Mouse (Mus musculus): Measurements from ENCODE around the gene Wwc2.
A peak's percentile ranks its signal among the peaks of the same experiment; 100 is the strongest.

Gene Wwc2

DNA sequence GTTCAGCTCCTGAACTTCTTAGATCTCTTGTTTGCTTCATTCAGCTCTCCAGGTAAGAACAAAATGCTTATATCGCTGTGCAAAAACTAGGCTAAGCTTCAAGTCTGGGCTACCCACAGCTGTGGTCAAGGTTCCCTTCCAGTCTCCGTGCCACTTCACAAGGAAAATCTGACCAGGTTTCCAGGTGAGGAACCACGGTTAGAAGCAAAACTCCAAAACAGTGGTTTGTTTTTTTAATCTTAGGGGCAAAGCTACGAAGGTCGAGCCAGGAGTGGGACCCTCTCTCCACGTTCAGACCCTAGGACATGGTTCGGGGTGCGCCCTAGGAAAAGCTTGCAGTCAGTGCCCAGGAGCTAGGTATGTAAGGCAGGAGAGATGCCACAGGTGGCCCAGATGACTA is 1.5 kb downstream of the Wwc2 start:
- no peak for DNase-seq

DNA sequence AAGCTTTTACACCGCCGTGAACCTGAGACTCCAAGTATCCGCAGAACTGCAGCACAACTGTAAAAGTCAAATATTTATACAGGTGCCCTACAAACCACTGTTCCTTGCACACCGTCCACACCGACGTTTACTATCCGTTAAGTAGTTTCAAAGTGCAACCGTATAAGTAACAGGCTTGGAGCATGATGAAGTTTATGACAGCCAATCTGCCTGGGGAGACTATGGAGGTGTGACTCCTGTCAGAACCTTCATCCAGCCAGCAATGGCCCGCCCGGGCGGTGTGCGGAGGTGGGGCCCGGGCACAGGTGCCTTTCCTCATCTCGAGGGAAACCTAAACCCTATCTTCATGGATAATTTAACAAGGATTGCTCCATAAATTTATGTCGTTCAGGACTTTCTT is 2.6 kb downstream of the Wwc2 start:
- no peak for DNase-seq

DNA sequence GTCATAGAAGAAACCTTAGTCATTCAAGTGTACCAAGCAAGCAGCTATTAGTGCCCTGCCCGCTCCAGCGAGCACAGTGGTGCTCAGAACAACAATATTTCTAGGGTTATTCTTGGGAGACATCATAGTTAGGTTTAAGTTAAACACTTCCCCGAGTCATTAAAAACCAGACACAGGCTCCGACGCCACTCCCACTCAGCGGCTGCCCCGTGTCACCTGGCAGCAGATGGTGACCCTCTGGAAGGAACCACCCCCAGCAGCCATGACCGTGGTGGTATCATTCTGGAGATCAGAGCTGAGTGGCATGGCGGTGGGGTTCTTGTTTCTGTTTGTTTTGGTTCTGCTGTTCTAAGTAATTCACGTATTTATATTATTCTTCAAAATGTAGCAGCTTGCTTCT is 5.1 kb downstream of the Wwc2 start:
- no peak for DNase-seq

DNA sequence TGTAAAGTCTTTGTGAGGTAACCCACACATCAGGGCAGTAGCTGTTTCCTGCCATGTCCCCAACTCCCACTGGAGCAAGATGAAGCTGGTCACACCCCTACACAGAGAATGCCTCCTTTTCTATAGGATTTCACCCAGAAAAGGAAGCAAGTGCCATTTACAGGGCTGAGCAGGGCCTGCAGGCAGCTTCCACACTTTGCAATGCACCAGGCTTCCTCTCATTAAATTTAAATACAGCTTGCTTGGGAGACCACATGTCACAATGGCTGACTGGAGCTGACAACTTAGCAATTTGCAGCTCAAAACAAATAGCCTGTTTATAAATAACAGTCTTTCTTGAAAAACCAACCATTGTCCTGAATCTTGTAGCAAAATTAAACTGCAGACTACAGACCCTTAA is 5.5 kb downstream of the Wwc2 start:
- no peak for DNase-seq

DNA sequence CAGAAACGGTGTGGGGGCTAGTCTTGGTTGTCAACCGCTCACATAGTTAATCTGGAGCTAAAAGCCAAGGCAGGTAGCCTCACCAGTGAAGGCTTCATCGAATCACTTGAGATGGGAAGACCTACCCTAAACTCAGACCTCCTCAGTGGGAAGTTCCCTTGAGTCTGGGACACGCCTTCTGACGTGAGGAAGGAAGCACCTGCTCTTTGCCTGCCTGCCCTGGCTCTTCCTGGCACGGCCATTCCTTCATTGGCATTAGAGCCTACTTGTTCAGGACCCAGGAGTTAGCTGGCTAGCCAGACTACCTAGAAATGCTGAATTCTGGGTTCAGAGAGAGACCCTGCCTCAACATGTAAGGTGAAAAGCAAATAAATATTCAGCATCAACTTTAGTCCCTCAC is 9.6 kb downstream of the Wwc2 start:
- DNase-seq = no peak

DNA sequence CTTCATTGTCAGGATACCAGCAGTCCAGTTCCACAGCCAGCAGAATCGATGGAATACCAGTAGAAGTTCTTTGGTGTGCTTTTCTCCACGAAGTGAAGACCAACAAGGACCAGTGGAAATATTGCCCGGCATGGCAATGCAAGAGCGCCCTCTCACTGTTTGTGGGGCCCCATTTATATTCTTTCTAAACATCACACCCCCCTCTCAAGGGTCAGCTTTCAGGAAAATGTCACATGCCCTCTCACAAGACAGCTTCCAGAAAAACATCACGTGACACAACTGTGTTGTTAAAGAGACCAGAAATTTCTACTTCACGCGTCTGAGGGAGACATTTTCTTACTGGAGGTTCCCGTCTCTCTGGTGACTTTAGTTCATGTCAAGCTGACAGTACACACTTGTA is 10.8 kb downstream of the Wwc2 start:
- DNase-seq = no peak

DNA sequence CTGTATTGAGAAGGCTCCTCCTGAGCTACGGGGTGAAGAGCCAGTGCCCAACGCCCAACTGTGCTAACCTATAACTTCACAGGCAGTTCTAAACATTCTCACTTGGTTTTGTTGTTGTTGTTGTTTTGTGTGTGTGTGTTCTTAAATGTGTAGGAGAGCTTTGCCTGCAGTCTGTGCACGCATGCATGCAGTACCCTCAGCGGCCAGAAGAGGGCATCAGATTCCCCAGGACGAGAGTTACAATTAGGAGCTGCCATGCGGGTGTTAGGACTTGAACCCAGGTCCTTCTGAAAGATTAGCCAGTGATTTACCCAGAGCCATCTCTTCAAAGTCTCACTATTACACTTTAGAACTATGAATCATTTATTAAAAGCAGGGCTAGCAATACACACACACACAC is 12.0 kb downstream of the Wwc2 start:
- DNase-seq = peak; percentile 44

DNA sequence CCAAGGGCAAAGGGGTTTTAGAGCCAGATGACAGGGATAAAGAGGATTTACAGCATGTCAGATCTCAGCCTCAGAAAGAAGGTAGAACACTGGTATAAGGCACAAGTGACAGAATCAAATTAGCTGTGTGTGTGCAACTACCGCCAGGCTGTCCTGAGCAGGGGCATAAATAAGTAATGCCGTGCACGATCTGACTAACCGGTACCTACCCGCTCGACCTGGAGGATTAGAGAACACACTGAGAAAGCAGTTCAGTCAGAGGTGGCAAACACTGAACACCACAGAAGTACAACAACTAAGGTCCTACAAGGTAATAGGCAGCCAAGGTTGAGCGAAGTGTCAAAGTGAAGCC is 15.8 kb downstream of the Wwc2 start:
- no peak for DNase-seq

DNA sequence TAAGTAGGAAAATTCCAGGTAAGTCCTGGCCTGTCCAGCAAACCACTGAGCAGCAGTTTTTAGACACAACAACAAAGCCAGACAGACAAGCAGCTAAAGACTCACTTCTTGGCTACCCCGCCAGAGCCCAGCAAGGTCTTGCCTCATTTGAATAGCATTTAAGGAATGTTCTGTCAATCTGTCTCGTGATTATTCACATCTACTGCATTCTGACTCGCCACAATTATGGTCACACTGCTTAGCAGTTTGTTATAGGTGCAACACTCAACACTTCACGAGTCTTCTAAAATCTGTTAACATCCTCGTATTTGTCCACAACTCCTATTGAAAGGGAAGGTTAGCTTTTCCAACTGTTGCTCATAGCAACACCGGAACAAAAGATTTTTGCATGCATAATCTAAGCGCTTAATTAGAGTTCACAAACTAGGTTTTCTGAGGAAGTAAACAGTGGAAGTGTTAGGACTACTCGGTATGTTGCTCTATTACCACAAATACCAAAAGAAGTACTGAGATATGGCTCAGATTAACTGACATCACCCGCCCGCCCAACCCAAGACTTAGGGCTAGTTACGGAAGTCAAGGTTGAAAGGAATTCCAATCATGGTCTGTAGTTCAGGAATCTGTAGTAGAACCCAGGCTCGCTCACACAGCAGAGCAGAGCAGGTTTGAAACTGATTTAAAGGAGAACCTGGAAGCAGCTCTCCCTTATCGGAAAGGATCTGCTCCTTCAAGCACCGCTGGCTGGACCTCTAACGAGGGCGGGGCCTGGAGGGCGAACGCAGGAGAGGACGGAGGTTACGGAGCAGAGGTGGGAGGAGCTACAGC is 16.4 kb downstream of the Wwc2 start:
- DNase-seq = peak; percentile 37

DNA sequence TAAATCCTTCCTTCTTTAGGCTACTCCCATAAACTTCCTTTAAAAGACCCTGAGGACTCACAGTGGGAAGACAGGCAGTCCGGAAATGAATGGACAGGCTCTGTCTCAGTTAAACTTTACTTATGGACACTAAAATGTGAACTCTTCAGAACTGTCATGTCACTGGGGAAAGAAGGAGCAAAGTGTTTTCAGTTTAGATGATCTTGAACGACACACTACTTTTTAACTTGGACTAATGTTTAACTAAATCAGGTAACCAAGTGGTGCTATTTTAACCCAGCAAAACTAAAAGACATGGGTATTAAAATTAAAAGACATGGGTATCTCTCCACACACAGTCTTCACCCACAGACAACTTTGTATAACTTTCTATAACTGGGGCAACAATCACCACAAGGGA is 19.6 kb downstream of the Wwc2 start:
- DNase-seq = no peak

DNA sequence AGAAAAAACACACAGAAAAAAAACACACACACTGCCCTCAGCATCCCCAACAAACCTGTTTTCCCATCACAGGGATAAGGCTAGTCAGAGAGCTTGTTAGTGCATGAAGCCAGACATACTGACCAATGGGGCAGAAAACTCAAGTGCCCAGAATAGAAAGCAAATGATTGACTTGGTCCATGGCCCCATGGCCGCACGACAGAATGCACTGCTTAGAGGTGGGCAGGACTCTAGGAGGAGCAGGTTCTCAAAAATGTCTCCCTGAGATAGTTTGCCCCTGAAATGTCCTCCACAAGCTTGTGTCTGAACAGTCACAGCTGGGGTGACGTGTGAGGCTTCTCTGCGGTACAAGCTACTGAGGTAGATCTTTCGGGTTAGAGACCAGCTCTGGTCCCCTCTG is 20.1 kb downstream of the Wwc2 start:
- DNase-seq = no peak

DNA sequence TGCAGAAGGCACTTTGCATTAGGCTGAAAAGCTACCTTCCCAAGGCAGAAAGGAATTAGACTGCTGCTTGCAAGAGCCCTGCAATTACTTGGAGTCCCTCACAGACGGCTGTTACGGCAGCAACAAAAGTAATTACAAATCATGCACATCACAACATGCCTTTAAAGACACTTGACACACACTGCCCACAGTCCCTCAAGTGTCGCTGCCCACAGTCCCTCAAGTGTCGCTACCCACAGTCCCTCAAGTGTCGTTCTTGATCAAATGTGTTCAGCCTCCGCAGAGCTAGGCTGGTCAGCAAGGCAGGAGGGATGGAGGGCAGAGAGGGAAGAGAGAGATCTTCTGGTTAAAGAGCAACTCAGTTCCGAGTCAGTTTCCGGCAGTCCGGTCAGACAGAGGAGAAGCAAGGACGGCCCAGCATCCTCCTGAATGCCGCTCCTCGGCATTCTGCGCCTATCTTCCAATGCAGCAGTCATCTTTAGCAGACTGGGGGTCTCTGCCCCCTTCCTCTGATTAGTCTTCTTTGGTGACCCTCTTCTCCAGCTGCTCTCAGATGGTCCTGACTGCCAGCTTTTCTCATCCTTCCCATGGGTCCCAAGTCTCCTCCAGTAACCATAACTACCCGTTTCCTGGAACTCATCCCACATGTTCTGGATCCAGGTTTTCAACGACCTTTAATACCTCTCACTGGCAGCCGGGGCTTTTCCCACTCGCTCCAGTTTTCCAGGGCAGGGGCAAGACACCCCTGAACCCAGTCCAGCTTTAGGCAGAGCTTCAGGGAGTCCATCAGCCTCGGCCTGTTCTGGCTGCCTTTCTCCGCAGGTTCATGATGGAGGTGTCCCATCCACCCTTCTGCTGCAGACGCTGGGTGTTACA is 23.4 kb downstream of the Wwc2 start:
- no peak for DNase-seq

DNA sequence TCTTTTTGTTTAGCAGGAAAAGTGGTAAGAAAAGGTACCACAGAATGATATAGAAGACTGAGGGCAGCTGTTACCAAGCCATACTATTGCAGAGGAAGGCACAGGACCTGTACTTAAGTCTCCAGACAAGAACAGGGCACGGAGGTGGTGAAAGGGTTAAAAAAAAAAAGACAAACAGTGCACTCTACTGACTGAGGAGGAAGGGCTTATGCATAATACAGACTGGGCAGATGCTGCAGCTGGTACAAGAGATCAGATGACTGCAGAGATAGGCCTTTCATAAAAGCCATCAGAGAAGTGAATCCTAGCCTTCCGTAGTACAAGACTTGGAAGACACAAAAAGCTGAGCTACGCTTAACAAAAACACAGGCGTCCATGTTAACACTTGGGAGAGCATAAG is 28.2 kb downstream of the Wwc2 start:
- DNase-seq = no peak

DNA sequence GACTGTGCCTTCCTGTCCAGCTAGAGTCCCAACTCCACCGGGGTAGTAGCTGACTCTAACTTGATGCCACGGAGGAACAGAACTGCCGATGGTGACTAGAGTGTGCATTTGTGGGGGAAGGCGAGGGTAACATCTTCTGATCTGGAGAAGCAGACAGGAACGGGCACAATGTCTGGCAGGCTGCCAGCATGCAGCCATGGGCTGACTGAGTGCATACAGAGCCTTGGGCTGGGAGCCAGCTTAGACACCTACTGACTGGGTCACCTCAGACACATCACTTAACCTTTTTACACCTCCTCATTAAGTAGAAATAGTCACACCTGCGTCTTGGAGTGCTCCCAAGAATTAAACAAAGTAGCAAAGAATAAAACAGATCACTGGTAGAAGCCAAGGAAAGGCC is 28.7 kb downstream of the Wwc2 start:
- DNase-seq = peak; percentile 20

DNA sequence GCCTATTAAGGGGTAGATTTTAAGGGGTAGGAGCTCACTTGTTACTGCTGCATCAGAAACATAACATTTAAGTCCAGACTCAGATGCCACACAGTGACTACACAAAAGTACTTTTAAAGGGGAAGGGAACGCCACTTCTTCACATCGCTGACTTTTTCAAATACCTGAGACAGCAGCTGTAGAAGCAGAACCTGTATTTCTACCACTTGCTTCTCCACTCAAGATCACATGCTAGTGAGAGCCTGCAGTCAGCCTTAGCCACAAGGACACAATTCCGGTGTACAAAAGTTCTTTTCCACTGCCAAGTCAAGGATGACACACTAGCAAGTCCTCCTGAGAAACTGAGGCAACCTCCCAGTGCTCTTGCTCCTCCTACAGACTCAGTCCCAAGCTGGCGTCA is 33.2 kb downstream of the Wwc2 start:
- no peak for DNase-seq

DNA sequence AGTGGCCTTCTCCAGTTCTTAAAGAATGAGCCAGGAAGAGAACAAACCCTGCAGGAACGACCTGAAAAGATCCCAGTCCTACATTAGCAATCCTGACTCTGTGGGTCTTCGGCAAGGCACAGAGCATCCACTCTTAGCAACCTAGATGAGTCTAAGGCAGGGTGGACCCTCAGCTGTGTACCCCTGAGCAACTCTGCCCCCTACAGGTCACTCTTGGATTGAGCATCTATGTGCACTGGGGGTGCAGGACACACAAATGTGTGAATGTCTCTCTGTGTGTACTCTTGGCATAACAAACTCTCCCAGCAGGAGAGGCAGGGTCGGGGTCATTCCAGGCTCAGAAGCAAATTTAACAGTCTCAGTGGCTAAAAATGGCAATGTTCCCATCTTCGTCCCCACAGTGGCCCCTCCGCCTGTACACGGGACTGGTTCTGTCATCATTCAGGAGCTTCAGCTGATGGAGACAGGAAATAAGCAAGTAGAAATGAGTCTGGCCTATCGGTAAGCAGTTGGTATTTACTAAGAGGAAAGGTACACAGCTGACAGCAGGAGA is 39.3 kb downstream of the Wwc2 start:
- DNase-seq = peak; percentile 25

DNA sequence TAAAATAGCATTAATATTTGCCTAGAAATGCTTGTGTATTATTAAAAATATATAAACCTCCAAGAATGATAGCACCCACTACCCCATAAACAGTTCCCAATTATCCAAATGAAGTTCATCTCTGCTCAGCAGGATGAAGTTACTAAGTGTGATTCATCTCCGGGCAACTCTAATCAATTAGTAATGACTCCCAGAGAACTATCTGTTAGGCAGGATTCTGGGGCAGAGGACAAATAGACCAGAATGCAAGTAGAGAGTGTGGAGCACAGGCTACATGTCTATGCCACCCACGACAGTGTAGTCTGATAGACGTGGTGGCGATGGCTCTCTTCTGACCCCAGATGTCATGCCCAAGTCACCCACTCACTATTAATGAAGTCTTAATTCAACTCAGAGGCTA is 41.9 kb downstream of the Wwc2 start:
- DNase-seq = no peak

DNA sequence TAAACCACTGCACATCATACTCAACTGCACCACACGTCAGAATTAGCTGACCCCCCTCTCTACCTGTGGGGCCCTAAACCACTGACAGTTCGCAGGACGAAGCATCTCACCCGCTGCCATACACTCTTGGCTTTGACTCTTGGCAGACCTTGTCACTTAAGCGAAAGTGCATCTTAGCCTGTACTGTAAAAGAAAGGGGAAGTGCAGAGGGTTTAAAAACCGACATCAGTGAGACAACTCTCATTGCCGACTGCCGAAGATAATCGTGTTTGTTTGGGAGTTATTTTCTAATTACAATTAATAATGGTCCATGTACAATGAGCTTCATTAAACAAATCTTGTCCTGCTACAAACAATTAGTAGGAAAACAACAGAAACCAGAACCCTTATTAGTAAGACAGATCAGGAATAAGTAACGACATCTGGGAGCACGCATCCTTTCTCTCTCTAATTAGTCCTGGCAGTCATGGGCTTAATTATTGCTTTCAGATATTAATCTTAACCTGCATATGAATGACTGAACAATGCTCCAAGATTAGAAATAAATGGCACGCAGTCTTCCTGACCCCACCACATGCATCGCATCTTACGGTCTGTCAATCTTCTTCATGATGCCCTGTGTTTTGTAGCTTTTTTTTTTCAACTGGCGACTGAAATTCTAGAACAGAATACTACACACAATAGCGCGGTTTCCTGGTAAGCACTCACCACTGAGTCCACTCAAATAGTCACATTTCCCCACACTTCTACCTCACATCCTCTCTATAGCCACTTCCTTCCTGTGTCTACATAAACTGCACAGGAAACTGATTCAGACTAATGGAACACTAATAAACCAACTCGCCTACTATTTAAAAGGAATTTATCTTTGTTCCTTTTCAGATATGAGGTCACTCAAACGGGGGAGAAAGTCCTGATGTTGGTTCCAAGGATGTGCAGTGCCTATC is 42.8 kb downstream of the Wwc2 start:
- DNase-seq = no peak

DNA sequence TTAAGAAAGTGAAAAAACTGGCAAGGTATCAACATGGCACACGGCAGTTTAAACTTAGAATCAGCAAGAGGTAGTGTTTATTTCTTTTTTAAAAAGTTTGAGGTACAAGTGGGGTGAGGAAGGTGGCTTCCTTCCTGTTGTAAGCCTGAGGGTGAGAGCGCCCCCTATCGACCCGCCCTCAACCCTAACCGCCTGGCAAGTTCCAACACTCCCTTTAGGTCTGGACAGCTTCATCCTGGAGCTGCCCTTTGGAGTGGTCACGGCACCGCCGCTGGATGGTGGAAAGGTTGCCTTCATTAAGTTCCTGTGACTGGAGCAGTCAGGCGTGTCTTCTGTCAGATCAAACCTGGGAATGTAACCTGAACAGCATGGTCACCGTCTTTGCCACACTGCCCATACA is 47.7 kb downstream of the Wwc2 start:
- peak; percentile 32 for DNase-seq

DNA sequence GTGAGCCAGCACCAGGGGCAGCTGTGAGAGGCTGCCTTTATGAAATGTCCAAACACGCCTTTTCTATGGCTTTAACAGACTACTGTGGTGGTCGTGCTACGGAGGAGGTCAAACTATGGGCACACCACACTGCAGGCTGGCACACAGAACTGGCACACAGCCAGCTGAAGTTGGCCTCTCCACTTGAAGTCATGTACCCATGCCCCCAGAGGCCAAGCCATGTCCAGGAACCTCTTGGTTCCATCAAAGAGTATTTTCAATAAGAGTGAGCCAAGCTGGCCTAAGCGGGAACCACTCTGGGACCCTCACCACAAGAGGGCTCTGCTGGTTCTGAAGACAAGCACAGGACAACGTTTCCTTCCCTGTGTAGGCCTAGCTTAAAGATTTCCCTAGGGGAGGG is 49.7 kb downstream of the Wwc2 start:
- no peak for DNase-seq

DNA sequence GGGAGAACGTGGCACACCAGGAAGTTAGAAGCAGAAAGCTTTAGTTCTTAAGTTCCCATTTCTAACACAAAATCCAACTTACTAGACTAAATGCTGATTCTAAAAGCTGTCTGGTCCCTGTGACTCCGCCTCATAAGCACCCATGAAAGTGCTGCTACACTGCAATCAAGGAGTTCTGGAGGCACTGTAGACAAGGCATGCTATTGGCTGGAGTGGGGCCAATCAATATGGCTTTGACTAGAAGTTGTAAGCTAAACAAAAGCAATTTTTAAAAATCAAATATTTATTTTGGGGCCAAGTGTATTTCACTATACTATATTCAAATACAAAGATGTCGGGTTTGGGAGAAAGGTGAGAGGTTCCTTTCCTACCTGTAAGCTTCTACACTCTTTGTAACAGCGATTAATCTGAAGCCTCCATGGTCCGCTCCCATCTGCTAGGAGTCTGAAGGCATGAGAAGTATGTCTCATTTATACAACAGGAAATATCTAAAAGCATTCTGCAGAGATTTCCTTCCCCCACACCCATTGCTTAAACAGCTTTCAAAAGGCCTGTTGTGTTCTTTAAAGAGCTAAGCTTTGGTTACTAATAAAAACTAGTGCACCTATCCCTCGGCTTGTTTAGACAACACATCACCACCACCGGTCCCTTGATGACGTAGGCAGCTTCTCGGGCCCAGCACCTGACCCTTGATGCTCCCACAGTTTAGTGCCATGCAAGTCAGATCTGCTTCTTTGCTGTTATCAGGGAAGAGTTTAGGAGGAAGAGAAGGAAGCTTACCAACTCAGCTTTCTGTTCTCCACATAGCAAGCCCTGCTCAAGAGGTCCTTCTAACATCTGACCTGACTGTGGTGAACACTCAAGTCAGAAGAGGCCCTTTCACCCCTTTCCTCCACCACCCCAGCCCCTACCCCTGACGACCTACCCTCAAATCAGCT is 50.5 kb downstream of the Wwc2 start:
- DNase-seq = no peak

DNA sequence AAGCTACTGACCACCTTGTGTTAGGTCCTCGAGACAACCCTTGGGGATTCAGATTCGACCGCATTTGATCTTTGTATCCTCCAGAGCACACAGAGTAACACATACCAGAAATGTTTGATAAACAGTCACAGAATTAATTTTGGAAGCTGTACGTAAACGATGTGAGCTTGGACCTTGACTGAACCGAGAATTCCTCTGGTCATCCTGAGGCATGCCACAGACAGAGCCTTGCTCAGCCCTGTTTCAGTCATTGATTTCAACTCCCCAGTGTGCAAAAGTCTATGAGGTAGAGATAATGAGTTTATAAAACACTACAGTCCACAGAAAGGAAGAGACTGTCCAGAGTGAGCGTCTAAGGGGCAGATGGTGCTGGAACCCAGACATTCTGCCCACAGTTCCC is 51.5 kb downstream of the Wwc2 start:
- no peak for DNase-seq

Data from liver (tissue).